ENCODE assay signal across 18 mouse cellular contexts in the genomic region with DNA sequence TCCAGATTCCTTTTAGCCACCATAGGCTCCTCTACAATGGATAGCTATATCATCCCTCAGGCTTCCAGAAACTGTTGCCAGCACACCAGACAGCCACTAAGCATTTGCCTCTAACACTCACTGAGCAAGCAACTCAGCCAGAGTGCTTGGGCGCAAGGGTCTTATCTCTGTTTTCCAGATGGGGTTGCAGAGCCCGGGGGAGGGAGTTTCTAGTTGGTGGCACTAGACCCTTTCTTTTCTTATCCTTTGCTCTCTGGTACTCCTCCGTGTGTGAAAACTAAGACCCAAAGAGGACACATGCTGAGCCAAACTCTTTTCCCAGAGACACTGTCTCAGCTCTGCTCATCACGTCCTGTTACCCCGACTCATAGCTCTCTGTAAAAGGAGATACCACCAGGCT. TPM values are rescaled to one million over a fixed set of nuclear protein-coding genes. Genes with fewer than 3 reads are reported as not detected.
A peak's percentile ranks its signal among the peaks of the same experiment; 100 is the strongest.
DNase-seq lines count a peak whose midpoint lies in the region; ATAC-seq and TF ChIP-seq lines count a peak whose summit lies in the region.
"Had no signal": no experiment of that assay in that cellular context is flagged by ENCODE, and none has a peak within 500 bp of the region (broad histone marks: within the 10 kb centered on the region; RNA-seq: fewer than 3 reads in every experiment).

No protein-coding gene starts in this region.

- H3K4me1 ChIP-seq in heart, embryonic 11.5 days (ENCODE audit: control insufficient read depth, insufficient read depth, low read length): peaks cover 10% of the 10 kb centered on the region
- peaks cover 90% of the 10 kb centered on the region for H3K4me1 ChIP-seq in G1E (ENCODE audit: insufficient read depth, low read depth, low read length)
- peaks cover 66% of the 10 kb centered on the region for H3K4me1 ChIP-seq in liver, embryonic 16.5 days (ENCODE audit: control insufficient read depth, low read depth, low read length)
- no peaks in the 10 kb centered on the region for H3K4me1 ChIP-seq in hindbrain, embryonic 14.5 days (replicated peaks; ENCODE audit: control insufficient read depth, insufficient read depth, low read length)
- H3K4me1 ChIP-seq: lung, embryonic 15.5 days had no signal

- TF ChIP-seq CTCF in G1E (IDR thresholded peaks at IDR 0.05; ENCODE audit: low read depth, low read length): no peak

- peak; percentile 83 for ATAC-seq in heart, embryonic 11.5 days (replicated peaks; ENCODE audit: insufficient number of reproducible peaks, low FRiP score, low TSS enrichment)
- ATAC-seq in G1E (ENCODE audit: extremely low read depth, insufficient number of reproducible peaks, low FRiP score, poor library complexity, severe bottlenecking): peak; percentile 73
- peak; percentile 90 for ATAC-seq in erythroblast, adult 5-6 weeks (replicated peaks; ENCODE audit: low FRiP score, poor library complexity, severe bottlenecking)
- peak; percentile 84 for ATAC-seq in liver, embryonic 16.5 days (ENCODE audit: low read depth)
- no peak for ATAC-seq in hindbrain, embryonic 14.5 days (ENCODE audit: low FRiP score)

- 33% methylated on average over 5 of the region's 5 CpGs for WGBS in heart, embryonic 11.5 days (ENCODE audit: insufficient replicate concordance)
- WGBS in liver, embryonic 16.5 days (ENCODE audit: insufficient replicate concordance): 18% methylated on average over 5 of the region's 5 CpGs
- WGBS in hindbrain, embryonic 14.5 days: 75% methylated on average over 5 of the region's 5 CpGs

- DNase-seq in heart, postnatal 25 days (ENCODE audit: low spot score): no peak
- DNase-seq in G1E (ENCODE audit: low spot score): peak; percentile 83
- DNase-seq in retina, embryonic 14.5 days (ENCODE audit: low spot score): no peak
- DNase-seq in neural tube, embryonic 10.5 days (ENCODE audit: extremely low spot score, low spot score): no peak
- DNase-seq in hindbrain, embryonic 14.5 days (ENCODE audit: low spot score): no peak
- DNase-seq: adrenal gland, postnatal 25 days; cerebellum, adult 18-20 months; embryo, embryonic 11 days; heart, postnatal 14 days; kidney, postnatal 36 days had no signal

- peak overlapping the region; percentile 79 for H3K27ac ChIP-seq in heart, embryonic 11.5 days (ENCODE audit: low read depth, low read length)
- peak overlapping the region; percentile 97 for H3K27ac ChIP-seq in liver, embryonic 16.5 days (ENCODE audit: low read length)
- no peak overlapping the region for H3K27ac ChIP-seq in hindbrain, embryonic 14.5 days
- H3K27ac ChIP-seq: lung, embryonic 15.5 days; midbrain, embryonic 10.5 days had no signal

- H3K36me3 ChIP-seq in heart, embryonic 11.5 days (ENCODE audit: control insufficient read depth, insufficient read depth, low read length): no peaks in the 10 kb centered on the region
- peaks cover 6% of the 10 kb centered on the region for H3K36me3 ChIP-seq in G1E (replicated peaks)
- H3K36me3 ChIP-seq in liver, embryonic 16.5 days (ENCODE audit: control insufficient read depth, insufficient read depth): no peaks in the 10 kb centered on the region
- no peaks in the 10 kb centered on the region for H3K36me3 ChIP-seq in hindbrain, embryonic 14.5 days (replicated peaks; ENCODE audit: control insufficient read depth, insufficient read depth)
- H3K36me3 ChIP-seq: lung, embryonic 15.5 days; midbrain, embryonic 10.5 days had no signal

- no peaks in the 10 kb centered on the region for H3K27me3 ChIP-seq in heart, embryonic 11.5 days (ENCODE audit: control insufficient read depth, insufficient read depth, low read length)
- no peaks in the 10 kb centered on the region for H3K27me3 ChIP-seq in G1E (ENCODE audit: insufficient read depth, low read length)
- H3K27me3 ChIP-seq in liver, embryonic 16.5 days (ENCODE audit: control insufficient read depth, insufficient read depth, low read depth, low read length): no peaks in the 10 kb centered on the region
- no peaks in the 10 kb centered on the region for H3K27me3 ChIP-seq in hindbrain, embryonic 14.5 days (ENCODE audit: control insufficient read depth, insufficient read depth, low read length)
- H3K27me3 ChIP-seq: lung, embryonic 15.5 days had no signal

- intact Hi-C loops in heart, postnatal 25 days (cut with DNase I): no loop called here

- H3K9ac ChIP-seq in heart, embryonic 11.5 days (ENCODE audit: low read depth, low read length): no peak overlapping the region
- H3K9ac ChIP-seq in liver, embryonic 16.5 days (ENCODE audit: low read depth, low read length): peak overlapping the region; percentile 37
- H3K9ac ChIP-seq in hindbrain, embryonic 14.5 days: no peak overlapping the region
- H3K9ac ChIP-seq: lung, embryonic 15.5 days had no signal

- H3K4me2 ChIP-seq in heart, embryonic 11.5 days: no peak overlapping the region
- H3K4me2 ChIP-seq in liver, embryonic 16.5 days (ENCODE audit: low read depth, low read length): peak overlapping the region; percentile 62
- no peak overlapping the region for H3K4me2 ChIP-seq in hindbrain, embryonic 14.5 days (replicated peaks)
- H3K4me2 ChIP-seq: lung, embryonic 15.5 days had no signal

- no peak overlapping the region for H3K4me3 ChIP-seq in heart, embryonic 11.5 days (ENCODE audit: low read depth, low read length)
- H3K4me3 ChIP-seq in G1E (ENCODE audit: low read depth, low read length): peak overlapping the region; percentile 16; the same call in 1 of the 2 replicates
- H3K4me3 ChIP-seq in liver, embryonic 16.5 days (ENCODE audit: low read depth, low read length): peak overlapping the region; percentile 4; the same call in 1 of the 2 replicates
- no peak overlapping the region for H3K4me3 ChIP-seq in hindbrain, embryonic 14.5 days (replicated peaks; ENCODE audit: low read length)
- H3K4me3 ChIP-seq: lung, embryonic 15.5 days; midbrain, embryonic 10.5 days had no signal

- no peaks in the 10 kb centered on the region for H3K9me3 ChIP-seq in heart, embryonic 11.5 days (replicated peaks; ENCODE audit: control insufficient read depth, low read length)
- no peaks in the 10 kb centered on the region for H3K9me3 ChIP-seq in G1E (replicated peaks)
- H3K9me3 ChIP-seq in liver, embryonic 16.5 days (replicated peaks; ENCODE audit: control insufficient read depth, low read length): no peaks in the 10 kb centered on the region
- no peaks in the 10 kb centered on the region for H3K9me3 ChIP-seq in hindbrain, embryonic 14.5 days (ENCODE audit: control insufficient read depth, low read length)
- H3K9me3 ChIP-seq: lung, embryonic 15.5 days; midbrain, embryonic 10.5 days had no signal

RNA-seq across cellular contexts. Expression of a gene that starts 16.5 kb away (rescaled TPM):
- not detected in 2 replicates for polyA plus RNA-seq in heart, embryonic 11.5 days (2014; fragmentation: Nextera tagmentation; extraction: Ambion mirVana)
- total RNA-seq in heart, postnatal 25 days (2021): not detected
- 1.6 and 2.4 TPM in 2 replicates for total RNA-seq in G1E (2014; fragmentation: Nextera tagmentation)
- 1.6 and 1.9 TPM in 2 replicates for total RNA-seq in G1E (2017)
- 0.14 TPM in 2 replicates for polyA plus RNA-seq in G1E (2012)
- not detected in 2 replicates for total RNA-seq in erythroblast, adult 5-6 weeks (2015; ENCODE audit: low replicate concordance)
- not detected in 2 replicates for total RNA-seq in erythroblast, adult 5-6 weeks (2017; ENCODE audit: low replicate concordance)
- polyA plus RNA-seq in liver, embryonic 16.5 days (2015; fragmentation: Nextera tagmentation; extraction: Ambion mirVana): 0.06 TPM in 1 of 2 replicates, not detected in the other
- not detected in 2 replicates for polyA plus RNA-seq in hindbrain, embryonic 14.5 days (2014; fragmentation: Nextera tagmentation; extraction: Ambion mirVana)
- total RNA-seq: adrenal gland, postnatal 25 days; gastrocnemius, postnatal 4 days; heart, postnatal 14 days; layer of hippocampus, postnatal 14 days; left cerebral cortex, postnatal 36 days had no signal
- polyA plus RNA-seq: lung, embryonic 15.5 days; midbrain, embryonic 10.5 days had no signal

RNA-seq across cellular contexts. Expression of a gene that starts 27.2 kb away (rescaled TPM):
- 21.9 and 22.5 TPM in 2 replicates for polyA plus RNA-seq in heart, embryonic 11.5 days (2014; fragmentation: Nextera tagmentation; extraction: Ambion mirVana)
- 10 to 100 TPM; 21.1 to 21.8 TPM for total RNA-seq in heart, postnatal 25 days (2021)
- total RNA-seq in G1E (2014; fragmentation: Nextera tagmentation) (16.3 and 27.1 TPM in 2 replicates), G1E (2017) (5.2 TPM in 2 replicates)
- polyA plus RNA-seq in G1E (2012): 34.9 and 40.0 TPM in 2 replicates
- 7.9 and 8.6 TPM in 2 replicates for total RNA-seq in erythroblast, adult 5-6 weeks (2015; ENCODE audit: low replicate concordance)
- total RNA-seq in erythroblast, adult 5-6 weeks (2017; ENCODE audit: low replicate concordance): 2.9 and 4.7 TPM in 2 replicates
- 11.7 and 12.1 TPM in 2 replicates for polyA plus RNA-seq in liver, embryonic 16.5 days (2015; fragmentation: Nextera tagmentation; extraction: Ambion mirVana)
- polyA plus RNA-seq in hindbrain, embryonic 14.5 days (2014; fragmentation: Nextera tagmentation; extraction: Ambion mirVana): 28.7 and 31.3 TPM in 2 replicates

RNA-seq across cellular contexts. Expression of a gene that starts 27.4 kb away (rescaled TPM):
- polyA plus RNA-seq in heart, embryonic 11.5 days (2014; fragmentation: Nextera tagmentation; extraction: Ambion mirVana): 0.46 and 0.55 TPM in 2 replicates
- total RNA-seq in heart, postnatal 25 days (2021): not detected
- 1.2 and 1.4 TPM in 2 replicates for total RNA-seq in G1E (2014; fragmentation: Nextera tagmentation)
- total RNA-seq in G1E (2017): 0.06 and 0.16 TPM in 2 replicates
- 0.24 and 0.32 TPM in 2 replicates for polyA plus RNA-seq in G1E (2012)
- total RNA-seq in erythroblast, adult 5-6 weeks (2015; ENCODE audit: low replicate concordance): not detected in 2 replicates
- not detected in 2 replicates for total RNA-seq in erythroblast, adult 5-6 weeks (2017; ENCODE audit: low replicate concordance)
- polyA plus RNA-seq in liver, embryonic 16.5 days (2015; fragmentation: Nextera tagmentation; extraction: Ambion mirVana): 13.5 and 16.0 TPM in 2 replicates
- 0.64 and 1.1 TPM in 2 replicates for polyA plus RNA-seq in hindbrain, embryonic 14.5 days (2014; fragmentation: Nextera tagmentation; extraction: Ambion mirVana)

RNA-seq across cellular contexts. Expression of a gene that starts 55.9 kb away (rescaled TPM):
- polyA plus RNA-seq in heart, embryonic 11.5 days (2014; fragmentation: Nextera tagmentation; extraction: Ambion mirVana): 13.6 and 14.3 TPM in 2 replicates
- 1 to 10 TPM; 9.1 to 9.3 TPM for total RNA-seq in heart, postnatal 25 days (2021)
- total RNA-seq in G1E (2014; fragmentation: Nextera tagmentation) (10.9 and 11.7 TPM in 2 replicates), G1E (2017) (6.7 and 6.8 TPM in 2 replicates)
- polyA plus RNA-seq in G1E (2012): 2.7 and 4.6 TPM in 2 replicates
- total RNA-seq in erythroblast, adult 5-6 weeks (2015; ENCODE audit: low replicate concordance): 1.5 and 2.1 TPM in 2 replicates
- 1.1 TPM in 2 replicates for total RNA-seq in erythroblast, adult 5-6 weeks (2017; ENCODE audit: low replicate concordance)
- 39.7 and 47.8 TPM in 2 replicates for polyA plus RNA-seq in liver, embryonic 16.5 days (2015; fragmentation: Nextera tagmentation; extraction: Ambion mirVana)
- polyA plus RNA-seq in hindbrain, embryonic 14.5 days (2014; fragmentation: Nextera tagmentation; extraction: Ambion mirVana): 25.4 and 26.8 TPM in 2 replicates

RNA-seq across cellular contexts. Expression of a gene that starts 56.2 kb away (rescaled TPM):
- polyA plus RNA-seq in heart, embryonic 11.5 days (2014; fragmentation: Nextera tagmentation; extraction: Ambion mirVana): 265 and 328 TPM in 2 replicates
- 100 to 1,000 TPM; 154 to 166 TPM for total RNA-seq in heart, postnatal 25 days (2021)
- total RNA-seq in G1E (2014; fragmentation: Nextera tagmentation) (334 and 389 TPM in 2 replicates), G1E (2017) (516 and 542 TPM in 2 replicates)
- 29.5 and 30.8 TPM in 2 replicates for polyA plus RNA-seq in G1E (2012)
- total RNA-seq in erythroblast, adult 5-6 weeks (2015; ENCODE audit: low replicate concordance): 49.6 and 78.4 TPM in 2 replicates
- total RNA-seq in erythroblast, adult 5-6 weeks (2017; ENCODE audit: low replicate concordance): 197 and 283 TPM in 2 replicates
- polyA plus RNA-seq in liver, embryonic 16.5 days (2015; fragmentation: Nextera tagmentation; extraction: Ambion mirVana): 170 and 176 TPM in 2 replicates
- polyA plus RNA-seq in hindbrain, embryonic 14.5 days (2014; fragmentation: Nextera tagmentation; extraction: Ambion mirVana): 219 and 240 TPM in 2 replicates

Comparison
In these comparisons a context has a peak if more than half of its experiments do, and no peak if none do; other contexts are left out.
1. H3K4me3 ChIP-seq: peak in G1E (single experiment) and liver, embryonic 16.5 days (single experiment); none in heart, embryonic 11.5 days (single experiment) and hindbrain, embryonic 14.5 days (single experiment).